Comparison of ENCODE assay signal across 7 mouse cellular contexts in genomic region chr19:7339026-7339425, GRCm38 (mm10). TPM values are rescaled to one million over a fixed set of nuclear protein-coding genes. Genes with fewer than 3 reads are reported as not detected.
DNase-seq lines count a peak whose midpoint lies in the region; ATAC-seq and TF ChIP-seq lines count a peak whose summit lies in the region.

No protein-coding gene starts in this region.

- peak overlapping the region; percentile 44; the same call in 1 of the 2 replicates for H3K27ac ChIP-seq in lung, embryonic 14.5 days (ENCODE audit: low read depth)

- no peak for ATAC-seq in G1E (ENCODE audit: extremely low read depth, insufficient number of reproducible peaks, low FRiP score, poor library complexity, severe bottlenecking)
- ATAC-seq in lung, embryonic 14.5 days (ENCODE audit: insufficient read depth) = no peak

- H3K4me3 ChIP-seq in G1E (ENCODE audit: low read depth, low read length) = peak overlapping the region; percentile 80; the same call in 1 of the 2 replicates
- peak overlapping the region; percentile 95 for H3K4me3 ChIP-seq in lung, embryonic 14.5 days (ENCODE audit: low read depth, low read length)

- no peaks in the 10 kb centered on the region for H3K27me3 ChIP-seq in G1E (ENCODE audit: insufficient read depth, low read length)
- H3K27me3 ChIP-seq in lung, embryonic 14.5 days (ENCODE audit: insufficient read depth, low read length) = no peaks in the 10 kb centered on the region

- H3K36me3 ChIP-seq in G1E (replicated peaks) = peaks cover 55% of the 10 kb centered on the region
- H3K36me3 ChIP-seq in lung, embryonic 14.5 days (ENCODE audit: insufficient read depth) = peaks cover 14% of the 10 kb centered on the region; the same call in 1 of the 2 replicates

- peak overlapping the region; percentile 78 for H3K4me2 ChIP-seq in lung, embryonic 14.5 days

- 36% methylated on average over 5 of the region's 5 CpGs for WGBS in lung, embryonic 14.5 days

- DNase-seq in G1E (ENCODE audit: low spot score) = no peak
- DNase-seq in adrenal gland, adult 2 months = peak; percentile 70
- peak; percentile 52 for DNase-seq in gastrocnemius, postnatal 25 days
- peak; percentile 58 for DNase-seq in kidney, adult 18-20 months
- DNase-seq in lung, embryonic 14.5 days = peak; percentile 26
- no peak for DNase-seq in spleen, postnatal 14 days (ENCODE audit: low spot score in 2 of 2)
- DNase-seq in frontal cortex, postnatal 36 days (ENCODE audit: low spot score in 2 of 2) = no peak

- TF ChIP-seq CTCF in G1E (IDR thresholded peaks at IDR 0.05; ENCODE audit: low read depth, low read length) = no peak
- no peak for TF ChIP-seq CTCF in lung, embryonic 14.5 days (IDR thresholded peaks at IDR 0.05; ENCODE audit: low read depth)

- peak overlapping the region; percentile 97 for H3K9ac ChIP-seq in lung, embryonic 14.5 days

- peaks cover 54% of the 10 kb centered on the region for H3K4me1 ChIP-seq in G1E (ENCODE audit: insufficient read depth, low read depth, low read length)
- H3K4me1 ChIP-seq in lung, embryonic 14.5 days (ENCODE audit: insufficient read depth) = peaks cover 18% of the 10 kb centered on the region

- H3K9me3 ChIP-seq in G1E (replicated peaks) = no peaks in the 10 kb centered on the region
- H3K9me3 ChIP-seq in lung, embryonic 14.5 days (ENCODE audit: low read depth, low read length) = no peaks in the 10 kb centered on the region

RNA-seq across cellular contexts. Expression of gene Mark2, which starts 2.6 kb away (rescaled TPM):
- total RNA-seq in G1E (2014; fragmentation: Nextera tagmentation) (170 and 182 TPM in 2 replicates), G1E (2017) (18.4 and 22.0 TPM in 2 replicates)
- 297 and 319 TPM in 2 replicates for polyA plus RNA-seq in G1E (2012)
- total RNA-seq in adrenal gland, adult 2 months (2021) = 10 to 100 TPM; 70.2 to 71.5 TPM
- 104 and 124 TPM in 2 replicates for polyA plus RNA-seq in adrenal gland, adult 2 months (2012; rRNA removed)
- 10 to 100 TPM; 27.4 to 30.6 TPM for total RNA-seq in gastrocnemius, postnatal 25 days (2021)
- polyA plus RNA-seq in lung, embryonic 14.5 days (2014; fragmentation: Nextera tagmentation; extraction: Ambion mirVana) = 49.2 and 57.8 TPM in 2 replicates

RNA-seq across cellular contexts. Expression of gene Spindoc, which starts 43.8 kb away (rescaled TPM):
- total RNA-seq in G1E (2014; fragmentation: Nextera tagmentation) (13.3 and 18.1 TPM in 2 replicates), G1E (2017) (8.0 and 8.2 TPM in 2 replicates)
- polyA plus RNA-seq in G1E (2012) = 31.8 and 34.2 TPM in 2 replicates
- total RNA-seq in adrenal gland, adult 2 months (2021) = 10 to 100 TPM; 17.5 to 25.5 TPM
- 18.3 and 18.8 TPM in 2 replicates for polyA plus RNA-seq in adrenal gland, adult 2 months (2012; rRNA removed)
- 1 to 10 TPM; 6.6 to 9.1 TPM for total RNA-seq in gastrocnemius, postnatal 25 days (2021)
- 18.6 and 26.8 TPM in 2 replicates for polyA plus RNA-seq in lung, embryonic 14.5 days (2014; fragmentation: Nextera tagmentation; extraction: Ambion mirVana)

Comparison
In these comparisons a context has a peak if more than half of its experiments do, and no peak if none do; other contexts are left out.
1. DNase-seq: peak in adrenal gland, adult 2 months (single experiment), gastrocnemius, postnatal 25 days (single experiment), kidney, adult 18-20 months (single experiment) and lung, embryonic 14.5 days (single experiment); none in G1E (single experiment), spleen, postnatal 14 days (0 of 2) and frontal cortex, postnatal 36 days (0 of 2).